In the genomic region with DNA sequence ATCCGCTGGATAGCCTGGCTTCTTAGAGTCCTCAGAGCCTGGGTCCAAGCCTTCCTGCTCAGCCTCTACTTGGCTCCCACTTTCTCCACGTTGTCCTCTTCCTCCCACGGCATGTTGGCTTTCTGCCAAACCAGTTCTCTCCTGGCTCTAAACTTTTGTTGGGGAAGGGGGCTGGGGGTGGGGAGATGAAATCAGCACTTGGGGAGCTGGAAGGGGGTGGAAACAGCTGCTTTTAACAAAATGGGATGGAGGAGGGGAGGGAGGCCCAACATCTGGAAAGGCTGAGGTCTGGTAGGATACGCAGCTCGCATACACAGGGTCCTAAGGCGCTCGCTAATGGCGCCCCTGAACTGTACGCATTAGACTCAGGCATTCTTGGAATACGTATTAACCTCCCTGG, we compare ENCODE assay signal across 11 mouse cellular contexts.
A peak's percentile ranks its signal among the peaks of the same experiment; 100 is the strongest.
DNase-seq lines count a peak whose midpoint lies in the region; ATAC-seq and TF ChIP-seq lines count a peak whose summit lies in the region.
"Had no signal": no experiment of that assay in that cellular context is flagged by ENCODE, and none has a peak within 500 bp of the region (broad histone marks: within the 10 kb centered on the region; RNA-seq: fewer than 3 reads in every experiment).

No protein-coding gene starts in this region.

- no peak overlapping the region for H3K4me2 ChIP-seq in stomach, postnatal 0 days (replicated peaks; ENCODE audit: low read depth)
- H3K4me2 ChIP-seq in hindbrain, embryonic 13.5 days: no peak overlapping the region
- H3K4me2 ChIP-seq: midbrain, embryonic 13.5 days had no signal

- WGBS in stomach, postnatal 0 days: 40% methylated on average over 10 of the region's 10 CpGs
- WGBS in hindbrain, embryonic 13.5 days: 74% methylated on average over 10 of the region's 10 CpGs

- no peak overlapping the region for H3K4me3 ChIP-seq in stomach, postnatal 0 days (ENCODE audit: low read depth, low read length)
- no peak overlapping the region for H3K4me3 ChIP-seq in hindbrain, embryonic 13.5 days
- H3K4me3 ChIP-seq: erythroblast, embryonic 14.5 days; midbrain, embryonic 13.5 days had no signal

- no peaks in the 10 kb centered on the region for H3K36me3 ChIP-seq in stomach, postnatal 0 days (ENCODE audit: control insufficient read depth, insufficient read depth, low read length)
- no peaks in the 10 kb centered on the region for H3K36me3 ChIP-seq in hindbrain, embryonic 13.5 days
- H3K36me3 ChIP-seq: midbrain, embryonic 13.5 days had no signal

- no peaks in the 10 kb centered on the region for H3K27me3 ChIP-seq in stomach, postnatal 0 days (ENCODE audit: control insufficient read depth, insufficient read depth, low read length)
- H3K27me3 ChIP-seq in hindbrain, embryonic 13.5 days: peaks cover 10% of the 10 kb centered on the region; the same call in 1 of the 2 replicates

- H3K9ac ChIP-seq in stomach, postnatal 0 days (ENCODE audit: low read length): no peak overlapping the region
- no peak overlapping the region for H3K9ac ChIP-seq in hindbrain, embryonic 13.5 days
- H3K9ac ChIP-seq: midbrain, embryonic 13.5 days had no signal

- DNase-seq in heart, adult 18-20 months: peak; percentile 20 to 39
- DNase-seq in heart, postnatal 36 days: no peak
- peak; percentile 56 to 81 for DNase-seq in urinary bladder, postnatal 4 days (ENCODE audit: low spot score in 2 of 2)
- DNase-seq in urinary bladder, adult 18-20 months (ENCODE audit: low spot score in 2 of 2): no peak
- peak; percentile 30 for DNase-seq in kidney, postnatal 14 days
- peak; percentile 33 for DNase-seq in stomach, postnatal 0 days (ENCODE audit: low spot score)
- no peak for DNase-seq in cerebellum, postnatal 25 days
- DNase-seq: right cerebral cortex, adult 18-20 months had no signal

- no peak for ATAC-seq in stomach, postnatal 0 days (ENCODE audit: low FRiP score, low TSS enrichment)
- ATAC-seq in hindbrain, embryonic 13.5 days (ENCODE audit: low FRiP score): no peak
- ATAC-seq: midbrain, embryonic 13.5 days had no signal

- H3K9me3 ChIP-seq in stomach, postnatal 0 days (ENCODE audit: control insufficient read depth, low read length): no peaks in the 10 kb centered on the region
- H3K9me3 ChIP-seq in hindbrain, embryonic 13.5 days: no peaks in the 10 kb centered on the region
- H3K9me3 ChIP-seq: midbrain, embryonic 13.5 days had no signal

- peaks cover 5% of the 10 kb centered on the region for H3K4me1 ChIP-seq in stomach, postnatal 0 days (replicated peaks; ENCODE audit: control insufficient read depth, insufficient read depth)
- peaks cover 23% of the 10 kb centered on the region for H3K4me1 ChIP-seq in hindbrain, embryonic 13.5 days (replicated peaks)

- peak overlapping the region; percentile 42 for H3K27ac ChIP-seq in stomach, postnatal 0 days (replicated peaks)
- no peak overlapping the region for H3K27ac ChIP-seq in hindbrain, embryonic 13.5 days
- H3K27ac ChIP-seq: midbrain, embryonic 13.5 days had no signal

- intact Hi-C loops in heart, postnatal 36 days (cut with DNase I): no loop called here

- TF ChIP-seq CTCF in stomach, postnatal 0 days (IDR thresholded peaks at IDR 0.05; ENCODE audit: low read depth): no peak

- TF ChIP-seq EP300 in stomach, postnatal 0 days (optimal IDR thresholded peaks at IDR 0.05): no peak

Comparison
In these comparisons a context has a peak if more than half of its experiments do, and no peak if none do; other contexts are left out.
1. DNase-seq: peak in heart, adult 18-20 months (2 of 2), urinary bladder, postnatal 4 days (2 of 2), kidney, postnatal 14 days (single experiment) and stomach, postnatal 0 days (single experiment); none in heart, postnatal 36 days (0 of 2), urinary bladder, adult 18-20 months (0 of 2) and cerebellum, postnatal 25 days (0 of 2).